In the genomic region with DNA sequence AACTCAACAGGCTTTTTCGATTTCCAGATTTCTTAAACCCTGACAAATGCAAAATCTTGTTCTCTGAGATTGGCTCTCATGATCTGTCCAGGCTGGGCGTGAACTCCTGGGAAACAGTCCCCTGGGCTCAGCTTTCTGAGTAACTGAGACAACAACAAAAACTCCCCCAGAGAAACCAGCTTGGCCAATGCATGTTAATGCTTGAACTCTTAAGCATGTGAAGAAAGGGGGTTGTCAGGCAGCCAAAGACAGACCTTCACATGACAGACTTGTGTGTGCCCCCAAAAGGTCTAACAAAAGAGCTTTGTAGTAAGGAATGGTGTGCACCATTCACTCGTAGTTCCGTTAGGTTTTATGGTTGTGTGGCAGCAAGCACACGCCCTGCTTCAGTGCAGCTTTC, we compare ENCODE assay signal across 20 mouse cellular contexts.
DNase-seq lines count a peak whose midpoint lies in the region; ATAC-seq lines count a peak whose summit lies in the region.
"Had no signal": no experiment of that assay in that cellular context is flagged by ENCODE, and none has a peak within 500 bp of the region (broad histone marks: within the 10 kb centered on the region; RNA-seq: fewer than 3 reads in every experiment).

No protein-coding gene starts in this region.

- H3K4me1 ChIP-seq in forebrain, embryonic 14.5 days (ENCODE audit: control insufficient read depth, insufficient read depth, low read length): peaks cover 5% of the 10 kb centered on the region
- no peaks in the 10 kb centered on the region for H3K4me1 ChIP-seq in forebrain, embryonic 11.5 days (replicated peaks; ENCODE audit: control insufficient read depth, insufficient read depth, low read length)
- H3K4me1 ChIP-seq: limb, embryonic 10.5 days had no signal

- H3K36me3 ChIP-seq in forebrain, embryonic 14.5 days (ENCODE audit: control insufficient read depth, insufficient read depth, low read length): peaks cover 17% of the 10 kb centered on the region; the same call in 1 of the 2 replicates
- H3K36me3 ChIP-seq in forebrain, embryonic 11.5 days (ENCODE audit: control insufficient read depth, insufficient read depth, low read length): peaks cover 3% of the 10 kb centered on the region; the same call in 1 of the 2 replicates
- H3K36me3 ChIP-seq: embryonic facial prominence, embryonic 13.5 days; limb, embryonic 10.5 days; liver, embryonic 12.5 days had no signal

- peak; percentile 66 for DNase-seq in forebrain, embryonic 14.5 days (ENCODE audit: low spot score)
- DNase-seq in forebrain, embryonic 11.5 days (ENCODE audit: low spot score): no peak
- DNase-seq in heart, adult 8-10 months (ENCODE audit: low spot score): peak; percentile 38
- DNase-seq in heart, postnatal 25 days (ENCODE audit: low spot score): no peak
- peak; percentile 21 for DNase-seq in NIH3T3 (ENCODE audit: low read depth)
- DNase-seq in fibroblast of lung, adult 2 months (ENCODE audit: low read depth): peak; percentile 41
- DNase-seq in ovary, postnatal 14 days (ENCODE audit: low spot score): no peak
- DNase-seq: adrenal gland, postnatal 14 days; B cell, adult 2 months; cerebellum, adult 9-10 months; kidney, postnatal 10 days; lung, embryonic 14.5 days; right cerebral cortex, adult 18-20 months had no signal

- intact Hi-C loops in heart, postnatal 25 days (cut with DNase I): no loop called here

- peak; percentile 57; the same call in 1 of the 2 replicates for ATAC-seq in forebrain, embryonic 14.5 days
- ATAC-seq in forebrain, embryonic 11.5 days (replicated peaks; ENCODE audit: low FRiP score): no peak
- ATAC-seq: liver, embryonic 12.5 days had no signal

- no peaks in the 10 kb centered on the region for H3K9me3 ChIP-seq in forebrain, embryonic 14.5 days (replicated peaks; ENCODE audit: control insufficient read depth, low read length)
- no peaks in the 10 kb centered on the region for H3K9me3 ChIP-seq in forebrain, embryonic 11.5 days (ENCODE audit: control insufficient read depth, low read length)
- H3K9me3 ChIP-seq: embryonic facial prominence, embryonic 13.5 days; limb, embryonic 10.5 days; liver, embryonic 12.5 days; midbrain, embryonic 12.5 days had no signal

- WGBS in forebrain, embryonic 14.5 days: 38% methylated on average over 5 of the region's 5 CpGs
- WGBS in forebrain, embryonic 11.5 days: 70% methylated on average over 5 of the region's 5 CpGs

- no peak overlapping the region for H3K4me3 ChIP-seq in forebrain, embryonic 14.5 days (ENCODE audit: low read depth, low read length)
- no peak overlapping the region for H3K4me3 ChIP-seq in forebrain, embryonic 11.5 days (ENCODE audit: low read depth, low read length)
- H3K4me3 ChIP-seq: embryonic facial prominence, embryonic 13.5 days; layer of hippocampus, adult 2 months; left cerebral cortex, adult 2 months; limb, embryonic 10.5 days; liver, embryonic 12.5 days; midbrain, embryonic 12.5 days had no signal

- no peaks in the 10 kb centered on the region for H3K27me3 ChIP-seq in forebrain, embryonic 14.5 days (replicated peaks; ENCODE audit: control insufficient read depth, insufficient read depth, low read length)
- no peaks in the 10 kb centered on the region for H3K27me3 ChIP-seq in forebrain, embryonic 11.5 days (ENCODE audit: control insufficient read depth, insufficient read depth, low read length)
- H3K27me3 ChIP-seq: embryonic facial prominence, embryonic 13.5 days; liver, embryonic 12.5 days; midbrain, embryonic 12.5 days had no signal

- no peak overlapping the region for H3K27ac ChIP-seq in forebrain, embryonic 14.5 days (ENCODE audit: low read depth, low read length)
- H3K27ac ChIP-seq in forebrain, embryonic 11.5 days (ENCODE audit: low read depth, low read length): no peak overlapping the region
- H3K27ac ChIP-seq: embryonic facial prominence, embryonic 13.5 days; layer of hippocampus, adult 2 months; left cerebral cortex, adult 2 months; limb, embryonic 10.5 days; liver, embryonic 12.5 days; macrophage; midbrain, embryonic 12.5 days had no signal

- no peak overlapping the region for H3K4me2 ChIP-seq in forebrain, embryonic 14.5 days (ENCODE audit: low read length)
- no peak overlapping the region for H3K4me2 ChIP-seq in forebrain, embryonic 11.5 days (ENCODE audit: low read depth, low read length, severe bottlenecking)
- H3K4me2 ChIP-seq: embryonic facial prominence, embryonic 13.5 days; liver, embryonic 12.5 days; lung, embryonic 14.5 days; midbrain, embryonic 12.5 days had no signal

- H3K9ac ChIP-seq in forebrain, embryonic 14.5 days (ENCODE audit: low read length): no peak overlapping the region
- no peak overlapping the region for H3K9ac ChIP-seq in forebrain, embryonic 11.5 days (ENCODE audit: low read length)
- H3K9ac ChIP-seq: embryonic facial prominence, embryonic 13.5 days; liver, embryonic 12.5 days; lung, embryonic 14.5 days; midbrain, embryonic 12.5 days had no signal

Comparison
In these comparisons a context has a peak if more than half of its experiments do, and no peak if none do; other contexts are left out.
1. DNase-seq: peak in forebrain, embryonic 14.5 days (single experiment), heart, adult 8-10 months (single experiment), NIH3T3 (single experiment) and fibroblast of lung, adult 2 months (single experiment); none in forebrain, embryonic 11.5 days (single experiment), heart, postnatal 25 days (single experiment) and ovary, postnatal 14 days (single experiment).